Mouse (Mus musculus): ENCODE results near the gene Mpv17l2. TPM values are rescaled to one million over a fixed set of nuclear protein-coding genes. Genes with fewer than 3 reads are reported as not detected.

Mpv17l2 gene
- polyA plus RNA-seq, 1 experiment = 17.7 TPM

- peaks cover 4% of the 10 kb centered on the region for H3K4me1 ChIP-seq (ENCODE audit: control insufficient read depth, insufficient read depth, low read length)
- no peak for TF ChIP-seq CTCF (IDR thresholded peaks at IDR 0.05; ENCODE audit: low read depth, low read length)
- TF ChIP-seq POLR2A (IDR thresholded peaks at IDR 0.05; ENCODE audit: insufficient read depth, low read length) = no peak
- TF ChIP-seq EP300 (IDR thresholded peaks at IDR 0.05; ENCODE audit: insufficient read depth, low read depth, low read length) = no peak
- no peaks in the 10 kb centered on the region for H3K36me3 ChIP-seq (ENCODE audit: control insufficient read depth, insufficient read depth, low read length, poor library complexity, severe bottlenecking)
- H3K27me3 ChIP-seq (ENCODE audit: control insufficient read depth, insufficient read depth, low read length, poor library complexity, severe bottlenecking) = no peaks in the 10 kb centered on the region
- no peak overlapping the region for H3K27ac ChIP-seq (ENCODE audit: insufficient read depth, low read length)
- no peak overlapping the region for H3K9ac ChIP-seq (ENCODE audit: low read depth, poor library complexity, severe bottlenecking)
- H3K4me3 ChIP-seq (ENCODE audit: low read depth, low read length) = no peak overlapping the region
- no peaks in the 10 kb centered on the region for H3K9me3 ChIP-seq (replicated peaks; ENCODE audit: control insufficient read depth, insufficient read depth, low read length, poor library complexity, severe bottlenecking)
These were observed 39.9 kb upstream of the Mpv17l2 start for GRCm38 (mm10) chr8:70800648-70801047.

- no peak for TF ChIP-seq POLR2A (IDR thresholded peaks at IDR 0.05; ENCODE audit: insufficient read depth, low read length)
- no peak for TF ChIP-seq CTCF (IDR thresholded peaks at IDR 0.05; ENCODE audit: low read depth, low read length)
- TF ChIP-seq EP300 (IDR thresholded peaks at IDR 0.05; ENCODE audit: insufficient read depth, low read depth, low read length) = no peak
- H3K27me3 ChIP-seq (ENCODE audit: control insufficient read depth, insufficient read depth, low read length, poor library complexity, severe bottlenecking) = no peaks in the 10 kb centered on the region
- no peaks in the 10 kb centered on the region for H3K9me3 ChIP-seq (replicated peaks; ENCODE audit: control insufficient read depth, insufficient read depth, low read length, poor library complexity, severe bottlenecking)
- no peaks in the 10 kb centered on the region for H3K36me3 ChIP-seq (ENCODE audit: control insufficient read depth, insufficient read depth, low read length, poor library complexity, severe bottlenecking)
- H3K27ac ChIP-seq (ENCODE audit: insufficient read depth, low read length) = no peak overlapping the region
- H3K9ac ChIP-seq (ENCODE audit: low read depth, poor library complexity, severe bottlenecking) = peak overlapping the region; percentile 64
- peaks cover 4% of the 10 kb centered on the region for H3K4me1 ChIP-seq (ENCODE audit: control insufficient read depth, insufficient read depth, low read length)
- peak overlapping the region; percentile 79 for H3K4me3 ChIP-seq (ENCODE audit: low read depth, low read length)
These were observed 37.5 kb upstream of the Mpv17l2 start for GRCm38 (mm10) chr8:70798281-70798680.

GRCm38 (mm10) chr8:70797081-70798070 lies 36.6 kb upstream of the Mpv17l2 start:
- no peaks in the 10 kb centered on the region for H3K36me3 ChIP-seq (ENCODE audit: control insufficient read depth, insufficient read depth, low read length, poor library complexity, severe bottlenecking)

GRCm38 (mm10) chr8:70796403-70797080 lies 35.8 kb upstream of the Mpv17l2 start:
- H3K9me3 ChIP-seq (replicated peaks; ENCODE audit: control insufficient read depth, insufficient read depth, low read length, poor library complexity, severe bottlenecking) = no peaks in the 10 kb centered on the region
- no peaks in the 10 kb centered on the region for H3K4me1 ChIP-seq (ENCODE audit: control insufficient read depth, insufficient read depth, low read length)
- H3K9ac ChIP-seq (ENCODE audit: low read depth, poor library complexity, severe bottlenecking) = peak overlapping the region; percentile 62
- TF ChIP-seq POLR2A (IDR thresholded peaks at IDR 0.05; ENCODE audit: insufficient read depth, low read length) (no peak), CTCF (IDR thresholded peaks at IDR 0.05; ENCODE audit: low read depth, low read length) (no peak), EP300 (IDR thresholded peaks at IDR 0.05; ENCODE audit: insufficient read depth, low read depth, low read length) (no peak)
- no peaks in the 10 kb centered on the region for H3K27me3 ChIP-seq (ENCODE audit: control insufficient read depth, insufficient read depth, low read length, poor library complexity, severe bottlenecking)
- no peak overlapping the region for H3K27ac ChIP-seq (ENCODE audit: insufficient read depth, low read length)
- H3K4me3 ChIP-seq (ENCODE audit: low read depth, low read length) = peak overlapping the region; percentile 68
- no peaks in the 10 kb centered on the region for H3K36me3 ChIP-seq (ENCODE audit: control insufficient read depth, insufficient read depth, low read length, poor library complexity, severe bottlenecking)

More at GRCm38 (mm10) chr8:70797081-70798070, 36.6 kb upstream of the Mpv17l2 start:
- no peaks in the 10 kb centered on the region for H3K9me3 ChIP-seq (replicated peaks; ENCODE audit: control insufficient read depth, insufficient read depth, low read length, poor library complexity, severe bottlenecking)
- H3K4me3 ChIP-seq (ENCODE audit: low read depth, low read length) = peak overlapping the region; percentile 79
- H3K4me1 ChIP-seq (ENCODE audit: control insufficient read depth, insufficient read depth, low read length) = peaks cover 3% of the 10 kb centered on the region
- H3K9ac ChIP-seq (ENCODE audit: low read depth, poor library complexity, severe bottlenecking) = peak overlapping the region; percentile 64
- no peak for TF ChIP-seq POLR2A (IDR thresholded peaks at IDR 0.05; ENCODE audit: insufficient read depth, low read length)
- no peak for TF ChIP-seq CTCF (IDR thresholded peaks at IDR 0.05; ENCODE audit: low read depth, low read length)
- no peak for TF ChIP-seq EP300 (IDR thresholded peaks at IDR 0.05; ENCODE audit: insufficient read depth, low read depth, low read length)
- no peak overlapping the region for H3K27ac ChIP-seq (ENCODE audit: insufficient read depth, low read length)
- no peaks in the 10 kb centered on the region for H3K27me3 ChIP-seq (ENCODE audit: control insufficient read depth, insufficient read depth, low read length, poor library complexity, severe bottlenecking)

- H3K9ac ChIP-seq (ENCODE audit: low read depth, poor library complexity, severe bottlenecking) = no peak overlapping the region
- no peaks in the 10 kb centered on the region for H3K4me1 ChIP-seq (ENCODE audit: control insufficient read depth, insufficient read depth, low read length)
- H3K4me3 ChIP-seq (ENCODE audit: low read depth, low read length) = no peak overlapping the region
- no peaks in the 10 kb centered on the region for H3K27me3 ChIP-seq (ENCODE audit: control insufficient read depth, insufficient read depth, low read length, poor library complexity, severe bottlenecking)
- no peak for TF ChIP-seq EP300 (IDR thresholded peaks at IDR 0.05; ENCODE audit: insufficient read depth, low read depth, low read length)
- no peak for TF ChIP-seq CTCF (IDR thresholded peaks at IDR 0.05; ENCODE audit: low read depth, low read length)
- TF ChIP-seq POLR2A (IDR thresholded peaks at IDR 0.05; ENCODE audit: insufficient read depth, low read length) = no peak
- no peaks in the 10 kb centered on the region for H3K36me3 ChIP-seq (ENCODE audit: control insufficient read depth, insufficient read depth, low read length, poor library complexity, severe bottlenecking)
- H3K27ac ChIP-seq (ENCODE audit: insufficient read depth, low read length) = no peak overlapping the region
- no peaks in the 10 kb centered on the region for H3K9me3 ChIP-seq (replicated peaks; ENCODE audit: control insufficient read depth, insufficient read depth, low read length, poor library complexity, severe bottlenecking)
These were observed 34.6 kb upstream of the Mpv17l2 start for GRCm38 (mm10) chr8:70795370-70795769.

Measured in ES-Bruce4 (cell line).